Mouse (Mus musculus): ENCODE results near the gene Tmem229b. TPM values are rescaled to one million over a fixed set of nuclear protein-coding genes. Genes with fewer than 3 reads are reported as not detected.
A peak's percentile ranks its signal among the peaks of the same experiment; 100 is the strongest.
"Not testable (repeated sequence)": the region's sequence is repeated elsewhere in the genome, so short reads cannot be mapped to it uniquely, and the experiment has no call there.

The Tmem229b gene
- polyA plus RNA-seq, 1 experiment: 0.59 TPM

GRCm38 (mm10) chr12:78927287-78927686 lies 80.1 kb downstream of the Tmem229b start:
- TF ChIP-seq MYOD1 (IDR thresholded peaks at IDR 0.05; ENCODE audit: control insufficient read depth, insufficient read length, low read depth): no peak
- no peak for TF ChIP-seq MAX (IDR thresholded peaks at IDR 0.05)
- TF ChIP-seq MYOG (IDR thresholded peaks at IDR 0.05; ENCODE audit: control insufficient read depth, extremely low read depth, insufficient read length): no peak
- TF ChIP-seq CEBPB (IDR thresholded peaks at IDR 0.05; ENCODE audit: low read depth): no peak
- no peak for TF ChIP-seq USF1 (IDR thresholded peaks at IDR 0.05; ENCODE audit: low read depth)
- TF ChIP-seq CTCF (IDR thresholded peaks at IDR 0.05; ENCODE audit: control insufficient read depth, insufficient read depth, insufficient read length): no peak
- no peak for TF ChIP-seq FOSL1 (IDR thresholded peaks at IDR 0.05; ENCODE audit: insufficient read depth, low read length, poor library complexity, severe bottlenecking)
- Histone ChIP-seq H3K4me3 (ENCODE audit: insufficient read depth, poor library complexity, severe bottlenecking) (no peak overlapping the region), H3K27me3 (ENCODE audit: control insufficient read depth, insufficient read depth, insufficient read length) (no peaks in the 10 kb centered on the region), H3K79me2 (ENCODE audit: control insufficient read depth, insufficient read depth) (no peaks in the 10 kb centered on the region), H3K79me3 (ENCODE audit: low read depth) (no peaks in the 10 kb centered on the region), H3ac (ENCODE audit: control insufficient read depth, insufficient read length, low read depth) (no peak overlapping the region), H3K36me3 (ENCODE audit: control insufficient read depth, insufficient read depth) (no peaks in the 10 kb centered on the region)

GRCm38 (mm10) chr12:78923539-78924189 lies 83.8 kb downstream of the Tmem229b start:
- Histone ChIP-seq H3K27me3 (ENCODE audit: control insufficient read depth, insufficient read depth, insufficient read length) (no peaks in the 10 kb centered on the region), H3K4me3 (ENCODE audit: insufficient read depth, poor library complexity, severe bottlenecking) (no peak overlapping the region), H3K79me3 (ENCODE audit: low read depth) (no peaks in the 10 kb centered on the region), H3K36me3 (ENCODE audit: control insufficient read depth, insufficient read depth) (no peaks in the 10 kb centered on the region), H3ac (ENCODE audit: control insufficient read depth, insufficient read length, low read depth) (no peak overlapping the region), H3K79me2 (ENCODE audit: control insufficient read depth, insufficient read depth) (no peaks in the 10 kb centered on the region)
- TF ChIP-seq USF1 (IDR thresholded peaks at IDR 0.05; ENCODE audit: low read depth): no peak
- TF ChIP-seq MYOD1 (IDR thresholded peaks at IDR 0.05; ENCODE audit: control insufficient read depth, insufficient read length, low read depth): no peak
- no peak for TF ChIP-seq MAX (IDR thresholded peaks at IDR 0.05)
- no peak for TF ChIP-seq FOSL1 (IDR thresholded peaks at IDR 0.05; ENCODE audit: insufficient read depth, low read length, poor library complexity, severe bottlenecking)
- TF ChIP-seq MYOG (IDR thresholded peaks at IDR 0.05; ENCODE audit: control insufficient read depth, extremely low read depth, insufficient read length): no peak

- not testable (repeated sequence) for H3K79me2 ChIP-seq (ENCODE audit: control insufficient read depth, insufficient read depth); H3ac ChIP-seq (ENCODE audit: control insufficient read depth, insufficient read length, low read depth); H3K36me3 ChIP-seq (ENCODE audit: control insufficient read depth, insufficient read depth); H3K4me3 ChIP-seq (ENCODE audit: insufficient read depth, poor library complexity, severe bottlenecking); H3K27me3 ChIP-seq (ENCODE audit: control insufficient read depth, insufficient read depth, insufficient read length); H3K79me3 ChIP-seq (ENCODE audit: low read depth)
Measured at GRCm38 (mm10) chr12:78922977-78923376, 84.5 kb downstream of the Tmem229b start.

- H3K27me3 ChIP-seq (ENCODE audit: control insufficient read depth, insufficient read depth, insufficient read length): no peaks in the 10 kb centered on the region
- no peaks in the 10 kb centered on the region for H3K79me2 ChIP-seq (ENCODE audit: control insufficient read depth, insufficient read depth)
- H3K79me3 ChIP-seq (ENCODE audit: low read depth): no peaks in the 10 kb centered on the region
- no peak overlapping the region for H3ac ChIP-seq (ENCODE audit: control insufficient read depth, insufficient read length, low read depth)
- H3K4me3 ChIP-seq (ENCODE audit: insufficient read depth, poor library complexity, severe bottlenecking): no peak overlapping the region
- H3K36me3 ChIP-seq (ENCODE audit: control insufficient read depth, insufficient read depth): no peaks in the 10 kb centered on the region
- TF ChIP-seq CEBPB (IDR thresholded peaks at IDR 0.05; ENCODE audit: low read depth): no peak
- no peak for TF ChIP-seq MYOD1 (IDR thresholded peaks at IDR 0.05; ENCODE audit: control insufficient read depth, insufficient read length, low read depth)
- TF ChIP-seq FOSL1 (IDR thresholded peaks at IDR 0.05; ENCODE audit: insufficient read depth, low read length, poor library complexity, severe bottlenecking): no peak
- no peak for TF ChIP-seq CTCF (IDR thresholded peaks at IDR 0.05; ENCODE audit: control insufficient read depth, insufficient read depth, insufficient read length)
- TF ChIP-seq MAX (IDR thresholded peaks at IDR 0.05): no peak
Measured at GRCm38 (mm10) chr12:78922058-78922457, 85.4 kb downstream of the Tmem229b start.

GRCm38 (mm10) chr12:78921421-78921820 lies 86.0 kb downstream of the Tmem229b start:
- no peaks in the 10 kb centered on the region for H3K36me3 ChIP-seq (ENCODE audit: control insufficient read depth, insufficient read depth)
- no peak overlapping the region for H3ac ChIP-seq (ENCODE audit: control insufficient read depth, insufficient read length, low read depth)
- TF ChIP-seq CTCF (IDR thresholded peaks at IDR 0.05; ENCODE audit: control insufficient read depth, insufficient read depth, insufficient read length) (no peak), CEBPB (IDR thresholded peaks at IDR 0.05; ENCODE audit: low read depth) (no peak), FOSL1 (IDR thresholded peaks at IDR 0.05; ENCODE audit: insufficient read depth, low read length, poor library complexity, severe bottlenecking) (no peak), MAX (IDR thresholded peaks at IDR 0.05) (no peak), MYOG (IDR thresholded peaks at IDR 0.05; ENCODE audit: control insufficient read depth, extremely low read depth, insufficient read length) (no peak), MYOD1 (IDR thresholded peaks at IDR 0.05; ENCODE audit: control insufficient read depth, insufficient read length, low read depth) (no peak), USF1 (IDR thresholded peaks at IDR 0.05; ENCODE audit: low read depth) (no peak)
- no peaks in the 10 kb centered on the region for H3K79me2 ChIP-seq (ENCODE audit: control insufficient read depth, insufficient read depth)
- no peak overlapping the region for H3K4me3 ChIP-seq (ENCODE audit: insufficient read depth, poor library complexity, severe bottlenecking)
- H3K79me3 ChIP-seq (ENCODE audit: low read depth): no peaks in the 10 kb centered on the region
- no peaks in the 10 kb centered on the region for H3K27me3 ChIP-seq (ENCODE audit: control insufficient read depth, insufficient read depth, insufficient read length)

- Histone ChIP-seq H3K79me2 (ENCODE audit: control insufficient read depth, insufficient read depth) (no peaks in the 10 kb centered on the region), H3K36me3 (ENCODE audit: control insufficient read depth, insufficient read depth) (no peaks in the 10 kb centered on the region), H3K4me3 (ENCODE audit: insufficient read depth, poor library complexity, severe bottlenecking) (no peak overlapping the region), H3K79me3 (ENCODE audit: low read depth) (no peaks in the 10 kb centered on the region), H3ac (ENCODE audit: control insufficient read depth, insufficient read length, low read depth) (no peak overlapping the region), H3K27me3 (ENCODE audit: control insufficient read depth, insufficient read depth, insufficient read length) (no peaks in the 10 kb centered on the region)
- TF ChIP-seq CEBPB (IDR thresholded peaks at IDR 0.05; ENCODE audit: low read depth) (peak; percentile 94), MAX (IDR thresholded peaks at IDR 0.05) (no peak), CTCF (IDR thresholded peaks at IDR 0.05; ENCODE audit: control insufficient read depth, insufficient read depth, insufficient read length) (peak; percentile 79)
Measured at GRCm38 (mm10) chr12:78919079-78919712, 88.2 kb downstream of the Tmem229b start.
